Mouse (Mus musculus) neural tube, embryonic 12.5 days (tissue): ENCODE data around the gene Tgm5. TPM values are rescaled to one million over a fixed set of nuclear protein-coding genes. Genes with fewer than 3 reads are reported as not detected.
"Not testable (repeated sequence)": the region's sequence is repeated elsewhere in the genome, so short reads cannot be mapped to it uniquely, and the experiment has no call there.

Experiments used
- ATAC-seq: fragments of 200-750 bp; cut with Nextera tagmentation; 2 replicates; pipeline ENCODE4 v1.8.0; 2017; ENCODE audit warnings: low read depth, mild to moderate bottlenecking, moderate TSS enrichment, moderate library complexity; ENCODE audit not compliant: low FRiP score
- H3K27ac ChIP-seq: fragments of 300-500 bp; sonication (generic); 2 replicates; pipeline ENCODE4 v1.5.1; 2016
- H3K27me3 ChIP-seq: fragments of 300-500 bp; sonication (generic); replicated peaks from 2 replicates; pipeline ENCODE4 v1.6.1; 2016; ENCODE audit warnings: mild to moderate bottlenecking
- H3K36me3 ChIP-seq: fragments of 300-500 bp; sonication (generic); 2 replicates; pipeline ENCODE4 v1.6.1; 2016; ENCODE audit warnings: mild to moderate bottlenecking
- H3K4me1 ChIP-seq: fragments of 300-500 bp; sonication (generic); 2 replicates; pipeline ENCODE4 v1.6.1; 2016
- H3K4me2 ChIP-seq: fragments of 300-500 bp; sonication (generic); replicated peaks from 2 replicates; pipeline ENCODE4 v1.6.1; 2016; ENCODE audit warnings: mild to moderate bottlenecking
- H3K4me3 ChIP-seq: fragments of 300-500 bp; sonication (generic); 2 replicates; pipeline ENCODE4 v1.5.1; 2016
- H3K9ac ChIP-seq: fragments of 300-500 bp; sonication (generic); 2 replicates; pipeline ENCODE4 v1.6.1; 2016; ENCODE audit warnings: mild to moderate bottlenecking
- H3K9me3 ChIP-seq: fragments of 300-500 bp; sonication (generic); 2 replicates; pipeline ENCODE4 v1.6.1; 2016; ENCODE audit warnings: mild to moderate bottlenecking
- WGBS: fragments of 180-500 bp; shearing (Covaris S2); methylation state at CpG from one replicate; pipeline ENCODE4 v1.1.7; 2016; 5-methylcytosine and 5-hydroxymethylcytosine counted together
- polyA plus RNA-seq: library from polyadenylated mRNA; unstranded; fragments of >200 nt; fragmentation: Nextera tagmentation; extraction: Ambion mirVana; gene quantifications from 2 replicates; pipeline ENCODE4 v1.2.1, GENCODE M21; 2016

Gene Tgm5
- polyA plus RNA-seq, 1 experiment from 2014 or later = 0.39 TPM

DNA sequence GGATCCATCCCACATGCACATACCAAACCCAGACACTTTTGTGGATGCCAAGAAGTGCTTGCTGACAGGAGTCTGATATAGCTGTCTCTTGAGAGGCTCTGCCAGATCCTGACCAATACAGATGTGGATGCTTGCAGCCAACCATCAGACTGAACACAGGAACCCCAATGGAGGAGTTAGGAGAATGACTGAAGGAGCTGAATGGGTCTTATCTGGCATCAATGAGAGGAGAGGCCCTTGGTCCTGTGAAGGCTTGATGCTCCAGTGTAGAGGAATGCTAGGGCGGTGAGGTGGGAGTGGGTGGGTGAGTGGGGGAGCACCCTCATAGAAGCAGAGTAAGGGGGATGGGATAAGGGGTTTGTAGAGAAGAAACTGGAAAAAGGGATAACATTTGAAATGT, 46.8 kb downstream of the Tgm5 start:
- not testable (repeated sequence) for H3K27me3 ChIP-seq, H3K4me1 ChIP-seq, H3K9ac ChIP-seq, H3K4me3 ChIP-seq, H3K36me3 ChIP-seq, H3K9me3 ChIP-seq, H3K4me2 ChIP-seq, ATAC-seq, H3K27ac ChIP-seq
- 96% methylated on average over 1 of the region's 1 CpGs for WGBS

DNA sequence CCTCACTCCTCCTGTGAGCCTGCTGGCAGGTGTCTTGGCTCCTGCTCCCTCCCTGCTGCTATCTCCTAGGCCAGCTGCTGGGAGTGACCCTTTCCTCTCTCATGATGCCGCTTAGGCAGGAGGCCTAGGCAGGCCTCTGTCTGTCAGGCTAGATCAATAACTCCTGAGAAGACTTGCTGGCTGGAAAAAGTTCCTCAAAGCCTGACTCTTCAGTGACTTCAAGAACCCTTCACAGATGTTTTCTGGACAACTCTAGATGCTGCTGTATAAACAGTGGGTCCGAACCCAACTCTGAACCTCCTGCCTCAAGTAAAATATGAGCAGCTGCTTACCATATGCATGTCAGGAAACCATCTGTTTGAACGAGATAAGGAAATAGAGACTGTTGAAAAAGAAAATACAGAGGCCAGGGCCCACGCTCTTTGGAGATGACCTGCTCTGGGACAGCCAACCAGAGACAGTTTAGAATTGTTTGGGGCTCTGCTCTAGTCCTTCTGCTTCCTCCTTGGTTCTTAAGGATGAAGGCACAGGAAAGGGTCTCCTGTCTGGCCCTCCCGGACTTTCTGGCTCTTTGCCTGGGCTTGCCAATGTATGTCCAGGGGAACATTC, 48.8 kb downstream of the Tgm5 start, which contains the start of gene Epb42:
Epb42 (minus strand) TSS at position 340 of the 609 bp plus-strand sequence.
- no peaks in the 10 kb centered on the region for H3K27me3 ChIP-seq
- H3K4me1 ChIP-seq = no peaks in the 10 kb centered on the region
- no peaks in the 10 kb centered on the region for H3K9me3 ChIP-seq
- H3K27ac ChIP-seq = no peak within 1 kb of the TSS
- WGBS = 73% methylated on average over 5 of the region's 5 CpGs
- ATAC-seq = no peak
- H3K4me2 ChIP-seq = no peak within 1 kb of the TSS
- H3K9ac ChIP-seq = no peak within 1 kb of the TSS
- no peaks in the 10 kb centered on the region for H3K36me3 ChIP-seq
- H3K4me3 ChIP-seq = no peak within 1 kb of the TSS

DNA sequence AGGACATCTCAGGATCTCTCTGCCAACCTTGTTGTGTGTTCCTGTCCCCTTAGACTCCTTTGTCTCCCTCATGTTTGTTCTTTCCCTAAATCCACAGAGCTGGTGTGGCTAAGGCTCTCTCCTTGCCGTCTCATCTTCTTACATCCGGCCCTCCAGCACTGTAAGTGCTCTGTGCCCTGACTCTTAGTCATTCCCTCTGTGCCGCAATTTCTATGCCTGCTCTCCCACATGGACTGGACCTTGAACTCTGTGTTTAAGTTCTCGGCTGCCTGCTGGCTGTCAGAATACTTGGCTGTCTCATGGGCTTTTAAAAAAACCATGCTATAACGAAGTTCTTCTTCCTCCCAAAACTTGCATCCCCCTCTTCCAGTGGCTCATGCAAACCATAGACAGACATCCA, 62.7 kb downstream of the Tgm5 start:
- no peak for ATAC-seq
- no peak overlapping the region for H3K9ac ChIP-seq
- 80% methylated on average over 5 of the region's 5 CpGs for WGBS

DNA sequence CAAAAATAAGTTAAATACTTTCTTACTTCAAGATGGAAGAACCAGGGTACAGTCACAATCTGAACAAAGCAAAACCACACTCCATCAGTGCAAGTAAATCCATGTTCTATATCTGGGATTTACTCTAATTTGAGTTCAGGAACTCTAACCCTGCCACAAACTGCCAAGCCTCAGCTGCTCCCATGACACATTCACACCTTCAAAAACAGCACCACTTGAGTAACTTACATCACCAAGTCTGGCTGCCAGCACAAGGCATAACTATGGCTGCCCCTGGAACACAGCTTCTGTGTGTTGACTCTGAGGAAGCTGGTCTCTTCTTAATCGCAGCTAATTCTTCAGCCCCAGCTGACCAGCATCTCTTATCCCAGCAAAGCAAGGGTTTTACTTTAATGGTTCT, 68.5 kb downstream of the Tgm5 start:
- 0 out of 2 replicates have a peak, but pooled peaks cover 4% of the 10 kb centered on the region for H3K9me3 ChIP-seq
- H3K4me1 ChIP-seq = no peaks in the 10 kb centered on the region
- H3K4me2 ChIP-seq = no peak overlapping the region
- WGBS = 96% methylated on average over 1 of the region's 1 CpGs
- no peaks in the 10 kb centered on the region for H3K27me3 ChIP-seq
- peaks cover 42% of the 10 kb centered on the region for H3K36me3 ChIP-seq
- no peak overlapping the region for H3K9ac ChIP-seq
- ATAC-seq = no peak
- H3K4me3 ChIP-seq = no peak overlapping the region
- H3K27ac ChIP-seq = no peak overlapping the region

More for the DNA sequence above, 62.7 kb downstream of the Tgm5 start:
- Histone ChIP-seq H3K4me3 (no peak overlapping the region), H3K27ac (no peak overlapping the region), H3K9me3 (0 out of 2 replicates have a peak, but pooled peaks cover under 1% of the 10 kb centered on the region), H3K4me2 (no peak overlapping the region), H3K36me3 (peaks cover 1% of the 10 kb centered on the region), H3K4me1 (no peaks in the 10 kb centered on the region), H3K27me3 (no peaks in the 10 kb centered on the region)

DNA sequence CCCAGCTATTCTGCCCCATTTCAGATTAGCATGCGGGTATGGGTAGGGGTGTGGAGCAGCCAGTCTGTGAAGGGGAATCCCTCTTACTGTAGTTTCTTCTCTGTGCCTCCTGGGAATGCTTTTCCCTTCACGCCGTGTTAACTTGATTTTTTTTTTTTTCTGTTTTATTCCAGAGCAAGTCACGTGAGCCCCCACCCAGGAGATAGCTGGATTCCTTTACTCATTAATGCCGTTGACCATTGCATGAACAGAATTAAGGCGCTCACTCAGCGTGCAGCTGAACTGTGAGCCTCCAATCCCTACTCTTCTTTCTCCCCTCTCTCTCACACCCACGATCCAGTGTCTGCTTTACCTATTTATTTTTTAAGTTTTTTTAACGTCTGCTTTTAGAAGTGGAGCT, 69.4 kb downstream of the Tgm5 start:
- no peak for ATAC-seq
- 89% methylated on average over 9 of the region's 9 CpGs for WGBS

DNA sequence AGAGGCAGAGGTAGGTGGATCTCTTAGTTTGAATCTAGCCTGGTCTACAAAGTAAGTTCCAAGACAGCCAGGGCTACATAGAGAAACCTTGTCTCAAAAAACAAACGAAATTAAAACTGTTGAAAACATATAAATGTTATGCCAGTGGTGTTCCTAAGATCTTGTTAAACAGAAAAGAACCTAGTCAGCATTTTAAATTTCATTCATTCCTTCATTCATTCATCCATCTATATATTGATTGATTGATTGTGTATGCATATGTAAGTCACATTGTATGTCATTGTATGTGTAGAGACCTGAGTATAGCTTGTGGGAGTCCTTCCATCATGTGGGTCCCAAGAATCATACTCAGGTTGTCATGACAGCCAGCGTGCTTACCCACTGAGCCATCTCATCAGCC, 70.1 kb downstream of the Tgm5 start:
- H3K4me3 ChIP-seq = no peak overlapping the region
- H3K4me2 ChIP-seq = no peak overlapping the region
- peaks cover 50% of the 10 kb centered on the region for H3K36me3 ChIP-seq
- no peak for ATAC-seq
- WGBS = 88% methylated on average over 2 of the region's 2 CpGs
- no peaks in the 10 kb centered on the region for H3K4me1 ChIP-seq
- H3K27ac ChIP-seq = no peak overlapping the region
- 0 out of 2 replicates have a peak, but pooled peaks cover 4% of the 10 kb centered on the region for H3K9me3 ChIP-seq
- no peak overlapping the region for H3K9ac ChIP-seq
- no peaks in the 10 kb centered on the region for H3K27me3 ChIP-seq

More for the DNA sequence above, 69.4 kb downstream of the Tgm5 start:
- Histone ChIP-seq H3K4me2 (no peak overlapping the region), H3K9me3 (0 out of 2 replicates have a peak, but pooled peaks cover 4% of the 10 kb centered on the region), H3K9ac (no peak overlapping the region), H3K36me3 (peaks cover 50% of the 10 kb centered on the region), H3K4me3 (no peak overlapping the region), H3K27me3 (no peaks in the 10 kb centered on the region), H3K4me1 (no peaks in the 10 kb centered on the region), H3K27ac (no peak overlapping the region)

DNA sequence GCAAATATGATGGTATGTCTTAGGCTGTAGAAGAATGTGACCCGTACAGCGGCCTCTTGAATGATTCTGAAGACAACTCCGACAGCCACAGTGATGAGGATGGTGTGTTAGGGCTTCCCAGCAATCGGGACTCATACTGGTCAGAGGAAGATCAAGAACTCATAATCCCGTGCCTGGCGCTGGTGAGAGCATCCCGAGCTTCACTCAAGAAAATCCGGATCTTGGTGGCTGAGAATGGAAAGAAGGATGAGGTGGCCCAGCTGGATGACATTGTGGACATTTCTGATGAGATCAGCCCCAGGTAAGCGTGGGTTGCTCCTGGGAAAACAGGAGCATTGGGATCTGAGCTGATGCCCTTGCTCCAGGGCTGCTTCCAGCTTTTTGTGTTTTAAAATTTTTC, 73.0 kb downstream of the Tgm5 start:
- H3K4me3 ChIP-seq = no peak overlapping the region
- H3K4me2 ChIP-seq = no peak overlapping the region
- WGBS = 90% methylated on average over 9 of the region's 9 CpGs
- H3K27me3 ChIP-seq = no peaks in the 10 kb centered on the region
- peaks cover 9% of the 10 kb centered on the region for H3K4me1 ChIP-seq
- no peak overlapping the region for H3K27ac ChIP-seq
- no peak overlapping the region for H3K9ac ChIP-seq
- 0 out of 2 replicates have a peak, but pooled peaks cover 2% of the 10 kb centered on the region for H3K9me3 ChIP-seq
- no peak for ATAC-seq
- peaks cover 46% of the 10 kb centered on the region for H3K36me3 ChIP-seq

DNA sequence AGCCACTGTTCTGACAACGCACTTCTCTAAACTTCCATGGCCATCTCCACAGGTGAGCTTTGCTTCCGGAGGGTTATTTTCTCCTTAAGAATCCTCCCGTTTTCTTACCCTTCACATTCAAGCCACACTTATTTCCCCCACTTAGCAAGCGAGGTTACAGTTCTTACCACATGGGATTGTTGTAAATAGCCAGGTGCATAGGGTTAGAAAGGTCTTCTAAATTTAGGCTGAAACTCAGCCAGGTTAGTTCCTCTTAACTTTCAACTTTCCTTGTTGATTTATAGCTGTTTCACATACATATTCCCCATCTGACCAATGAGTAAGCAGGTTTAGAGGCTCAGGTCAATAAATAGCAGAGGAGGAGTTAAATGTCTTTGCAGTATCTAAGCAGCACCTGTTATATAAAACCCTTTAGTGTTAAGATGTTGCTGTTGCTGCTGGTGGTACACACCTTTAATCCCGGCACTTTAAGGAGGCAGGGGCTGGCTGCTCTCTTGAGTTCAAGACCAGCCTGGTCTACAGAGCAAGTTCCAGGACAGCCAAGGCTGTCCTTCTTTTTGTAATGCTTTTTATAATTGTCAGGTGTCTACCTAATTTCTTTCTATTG, 76.5 kb downstream of the Tgm5 start:
- peak overlapping the region; percentile 68 for H3K4me3 ChIP-seq
- no peak overlapping the region for H3K27ac ChIP-seq
- peak overlapping the region; percentile 84 for H3K4me2 ChIP-seq
- no peaks in the 10 kb centered on the region for H3K9me3 ChIP-seq
- no peaks in the 10 kb centered on the region for H3K27me3 ChIP-seq
- peaks cover 9% of the 10 kb centered on the region for H3K4me1 ChIP-seq
- H3K36me3 ChIP-seq = peaks cover 17% of the 10 kb centered on the region
- 30% methylated on average over 5 of the region's 5 CpGs for WGBS
- ATAC-seq = no peak
- H3K9ac ChIP-seq = peak overlapping the region; percentile 69

DNA sequence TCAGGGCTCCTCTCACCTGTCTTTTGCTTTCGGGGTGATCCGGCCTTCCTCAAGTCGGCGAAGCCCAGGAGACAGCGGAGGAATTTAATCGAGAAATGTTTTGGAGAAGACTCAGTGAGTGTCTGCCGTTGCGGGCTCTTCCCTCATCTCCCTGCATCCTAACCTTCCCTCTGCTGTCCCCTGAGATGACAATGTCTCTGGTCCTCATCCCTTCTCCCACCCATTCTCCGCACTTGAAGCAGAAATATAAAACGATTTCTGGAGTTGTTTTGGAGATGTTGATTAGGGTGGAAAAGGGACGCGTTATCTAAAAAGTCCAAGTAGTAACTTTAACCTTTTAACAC, 77.0 kb downstream of the Tgm5 start:
- H3K4me1 ChIP-seq = peaks cover 9% of the 10 kb centered on the region
- H3K9me3 ChIP-seq = no peaks in the 10 kb centered on the region
- no peak overlapping the region for H3K27ac ChIP-seq
- peak overlapping the region; percentile 68 for H3K4me3 ChIP-seq
- peak overlapping the region; percentile 84 for H3K4me2 ChIP-seq
- H3K36me3 ChIP-seq = peaks cover 16% of the 10 kb centered on the region
- H3K27me3 ChIP-seq = no peaks in the 10 kb centered on the region
- peak overlapping the region; percentile 69 for H3K9ac ChIP-seq
- under 1% methylated on average over 12 of the region's 12 CpGs for WGBS
- no peak for ATAC-seq

DNA sequence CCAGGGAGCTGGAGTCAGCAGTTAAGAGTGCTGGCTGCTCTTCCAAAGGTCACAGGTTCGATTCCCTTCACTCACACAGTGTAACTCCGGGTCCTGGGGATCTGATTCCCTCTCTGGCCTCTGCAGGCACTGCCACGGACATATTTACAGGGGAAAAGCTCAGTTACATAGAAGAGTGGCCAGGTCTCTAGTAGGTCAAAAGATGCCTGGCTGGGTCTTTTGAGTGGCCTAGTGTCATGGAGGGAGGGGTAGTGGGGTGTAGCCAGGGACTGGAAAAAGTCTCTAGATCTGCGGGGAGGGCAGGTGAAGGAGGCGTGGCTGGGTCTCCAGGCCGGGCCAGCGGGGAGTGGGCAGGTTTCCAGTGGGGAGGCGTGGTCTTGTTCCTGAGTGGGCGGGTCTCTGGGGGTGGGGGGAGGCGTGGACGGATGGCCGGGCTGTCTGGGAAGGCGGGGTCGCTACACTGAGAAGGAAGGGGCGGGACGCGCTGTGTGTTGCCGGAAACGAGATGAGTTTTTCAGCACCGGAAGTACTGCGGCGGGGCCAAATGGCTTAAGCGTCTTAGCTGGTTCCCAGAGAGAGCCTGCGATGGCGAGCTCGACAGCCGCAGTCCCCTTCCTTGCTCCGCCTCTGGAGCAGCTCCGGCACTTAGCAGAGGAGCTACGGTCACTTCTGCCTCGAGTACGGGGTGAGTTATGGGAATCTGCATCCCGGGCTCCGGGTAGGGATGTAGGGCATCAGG, 77.5 kb downstream of the Tgm5 start, which contains the start of gene Ccndbp1:
Ccndbp1 (plus strand) TSS at position 479 of the 739 bp plus-strand sequence.
- H3K9ac ChIP-seq = peak within 1 kb of the TSS; percentile 69
- H3K4me1 ChIP-seq = peaks cover 9% of the 10 kb centered on the region
- H3K9me3 ChIP-seq = no peaks in the 10 kb centered on the region
- peaks cover 16% of the 10 kb centered on the region for H3K36me3 ChIP-seq
- ATAC-seq = peak; percentile 94
- peak within 1 kb of the TSS; percentile 68 for H3K4me3 ChIP-seq
- peak within 1 kb of the TSS; percentile 84 for H3K4me2 ChIP-seq
- WGBS = 2% methylated on average over 34 of the region's 34 CpGs
- no peak within 1 kb of the TSS for H3K27ac ChIP-seq
- no peaks in the 10 kb centered on the region for H3K27me3 ChIP-seq

DNA sequence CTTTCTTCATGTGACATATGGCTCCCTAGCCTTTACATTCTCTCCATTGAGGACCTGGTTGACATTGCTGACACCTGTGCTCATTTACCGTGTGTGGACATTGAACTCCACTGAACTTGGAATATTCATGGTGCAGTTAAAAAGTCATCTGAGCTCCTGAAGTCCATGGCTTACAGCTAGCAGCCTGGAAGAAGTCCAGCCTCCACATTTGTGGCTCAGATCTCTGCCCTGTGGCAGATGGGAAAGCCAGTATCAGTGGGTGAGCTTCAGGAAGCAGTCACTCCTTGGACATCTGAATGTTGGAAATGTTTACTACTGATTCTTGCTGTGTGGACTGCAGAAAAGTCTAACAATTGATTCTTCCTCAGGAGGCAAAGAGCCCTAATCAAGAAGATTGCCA, 78.7 kb downstream of the Tgm5 start:
- WGBS = 84% methylated on average over 1 of the region's 1 CpGs
- Histone ChIP-seq H3K4me3 (no peak overlapping the region), H3K9me3 (no peaks in the 10 kb centered on the region), H3K9ac (no peak overlapping the region), H3K4me1 (peaks cover 9% of the 10 kb centered on the region), H3K27me3 (no peaks in the 10 kb centered on the region), H3K36me3 (peaks cover 6% of the 10 kb centered on the region), H3K4me2 (no peak overlapping the region), H3K27ac (no peak overlapping the region)
- no peak for ATAC-seq

DNA sequence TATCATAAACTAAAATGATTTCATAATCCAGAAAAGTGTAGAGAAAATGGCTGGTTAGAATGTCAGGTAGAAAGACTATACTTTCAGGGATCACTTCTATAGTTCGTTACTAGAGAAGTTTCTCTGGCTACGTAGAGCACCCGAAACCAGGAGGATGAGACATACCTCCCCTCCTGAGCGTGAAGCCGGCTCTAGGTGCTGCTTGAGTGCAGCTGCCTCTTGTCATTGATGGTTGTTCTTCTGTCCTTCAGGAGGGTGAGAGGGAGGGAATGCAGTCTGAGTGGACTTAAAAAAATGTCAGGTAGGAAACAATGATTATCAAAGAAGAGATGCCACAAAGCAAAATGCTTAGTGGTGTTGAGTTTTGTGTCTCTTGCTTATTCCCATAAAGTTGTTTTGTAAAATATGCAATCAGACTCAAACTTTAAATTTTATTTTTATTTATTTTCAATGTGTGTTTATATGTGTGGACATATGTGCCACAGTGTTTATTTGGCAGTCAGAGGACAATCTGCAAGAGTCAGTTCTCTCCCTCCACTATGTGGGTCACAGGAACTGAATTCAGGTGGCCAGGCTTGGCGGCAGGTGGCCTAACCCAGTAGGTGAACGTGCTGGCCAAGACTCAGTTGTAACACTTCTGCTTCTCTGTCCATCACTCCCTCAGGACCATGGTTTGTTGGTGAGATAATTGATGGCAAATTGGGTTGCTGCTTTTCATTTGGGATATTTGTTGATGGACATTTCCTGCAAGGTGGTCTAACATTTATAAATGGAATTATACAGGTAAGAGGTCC, 81.4 kb downstream of the Tgm5 start:
- Histone ChIP-seq H3K36me3 (no peaks in the 10 kb centered on the region), H3K27ac (no peak overlapping the region), H3K4me2 (no peak overlapping the region), H3K27me3 (no peaks in the 10 kb centered on the region), H3K9me3 (no peaks in the 10 kb centered on the region), H3K4me3 (no peak overlapping the region), H3K4me1 (peaks cover 6% of the 10 kb centered on the region), H3K9ac (no peak overlapping the region)
- WGBS = 91% methylated on average over 7 of the region's 7 CpGs
- no peak for ATAC-seq
